Mouse (Mus musculus) kidney, postnatal 10 days (tissue): ENCODE results near the gene Ppa2.

ENCODE experiments used
- DNase-seq: peaks from one replicate; pipeline ENCODE4 v3.0.0; 2021; ENCODE audit warnings: mixed read lengths

Gene Ppa2

GRCm38 (mm10) chr3:133331184-133331866 is 21.4 kb downstream of the Ppa2 start:
- no peak for DNase-seq

GRCm38 (mm10) chr3:133332280-133332679 is 22.4 kb downstream of the Ppa2 start:
- DNase-seq, result no peak

GRCm38 (mm10) chr3:133333267-133334170 is 23.6 kb downstream of the Ppa2 start:
- DNase-seq, result no peak

- no peak for DNase-seq
Observed at GRCm38 (mm10) chr3:133334691-133335090, 24.8 kb downstream of the Ppa2 start.

DNA sequence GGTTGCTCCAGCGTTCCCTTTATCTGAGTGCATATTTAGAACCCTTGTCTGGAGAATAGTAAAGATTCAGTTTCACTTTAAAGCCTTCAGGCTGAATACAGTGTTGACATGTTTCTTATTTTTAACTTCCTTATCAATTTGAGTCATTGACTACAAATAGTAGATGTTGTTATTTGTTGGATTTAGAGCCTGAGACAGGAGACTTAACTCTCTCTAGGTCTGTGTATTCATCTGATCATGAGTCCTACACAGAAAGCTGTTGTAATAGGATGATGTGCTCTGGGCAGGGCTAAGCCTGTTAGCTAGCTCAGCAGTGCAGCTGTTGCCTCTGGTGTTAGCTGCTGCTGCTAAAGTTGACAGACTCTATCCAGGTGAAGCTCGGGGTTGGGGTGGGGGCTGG is 25.3 kb downstream of the Ppa2 start:
- no peak for DNase-seq

GRCm38 (mm10) chr3:133336400-133336799 is 26.5 kb downstream of the Ppa2 start:
- DNase-seq, result no peak

GRCm38 (mm10) chr3:133338851-133339356 is 29.0 kb downstream of the Ppa2 start:
- DNase-seq, result no peak

DNA sequence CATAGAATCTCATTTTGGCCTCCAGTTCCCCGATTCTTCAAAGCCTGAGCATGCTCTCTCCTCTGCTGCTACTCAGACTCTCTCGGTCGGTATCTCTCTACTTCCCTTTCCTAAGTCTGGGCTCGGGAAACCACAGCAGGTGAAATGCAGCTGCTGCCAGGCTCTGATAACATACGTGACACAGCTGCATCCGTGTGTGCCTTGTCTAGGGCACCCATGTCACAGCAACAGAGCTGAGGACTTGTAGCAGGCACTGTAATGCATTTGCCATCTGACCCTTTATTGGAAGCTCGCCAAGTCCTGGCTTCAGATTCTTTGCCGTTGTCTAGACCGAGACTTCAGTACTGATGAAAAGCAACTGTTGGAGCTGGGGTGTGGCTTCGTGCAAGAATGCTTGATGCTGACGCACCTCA is 29.5 kb downstream of the Ppa2 start:
- peak; percentile 70 for DNase-seq

DNA sequence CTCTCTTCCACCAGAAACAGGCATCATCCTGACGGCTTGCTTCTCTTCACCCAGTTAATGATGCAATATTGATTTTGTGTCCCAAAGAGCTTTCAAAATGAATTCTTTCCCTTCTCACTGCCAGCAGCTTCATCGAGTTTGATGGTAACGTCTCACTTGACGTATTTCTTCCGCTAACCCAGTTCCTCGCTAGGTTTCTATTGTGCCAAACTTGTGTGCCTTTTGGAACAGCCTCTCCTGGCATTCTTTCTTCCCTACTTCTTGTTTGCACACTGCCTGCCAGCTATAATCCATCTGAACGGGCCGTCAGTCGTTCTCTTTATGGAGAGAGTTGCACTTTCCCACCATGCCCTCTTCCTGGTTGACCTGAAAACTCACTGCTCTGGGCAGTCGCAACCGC is 31.2 kb downstream of the Ppa2 start:
- no peak for DNase-seq

DNA sequence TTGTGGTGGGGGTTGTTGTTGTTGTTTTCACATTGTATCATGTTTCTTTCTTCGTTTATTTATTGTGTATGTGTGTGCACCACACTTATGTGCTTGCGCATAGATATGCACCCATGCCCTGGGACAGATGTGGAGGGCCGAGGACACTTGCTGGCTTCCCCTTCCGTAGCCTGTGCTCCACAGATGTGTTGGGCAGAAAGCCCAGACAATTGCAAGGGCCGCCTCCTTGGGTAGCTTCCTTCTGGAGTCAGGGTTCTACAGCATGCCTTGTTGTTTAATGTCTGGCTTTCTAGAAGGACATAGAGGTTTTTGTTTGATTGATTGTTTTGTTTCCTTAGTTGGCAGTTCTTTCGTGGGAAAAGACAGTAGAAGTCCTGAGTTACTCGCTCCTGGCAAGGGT is 37.6 kb downstream of the Ppa2 start:
- DNase-seq, result peak; percentile 43

- no peak for DNase-seq
Observed at GRCm38 (mm10) chr3:133348847-133349246, 38.9 kb downstream of the Ppa2 start.

GRCm38 (mm10) chr3:133357426-133357974 is 47.6 kb downstream of the Ppa2 start:
- DNase-seq, result no peak

- DNase-seq, result no peak
Observed at GRCm38 (mm10) chr3:133357977-133358376, 48.1 kb downstream of the Ppa2 start.

DNA sequence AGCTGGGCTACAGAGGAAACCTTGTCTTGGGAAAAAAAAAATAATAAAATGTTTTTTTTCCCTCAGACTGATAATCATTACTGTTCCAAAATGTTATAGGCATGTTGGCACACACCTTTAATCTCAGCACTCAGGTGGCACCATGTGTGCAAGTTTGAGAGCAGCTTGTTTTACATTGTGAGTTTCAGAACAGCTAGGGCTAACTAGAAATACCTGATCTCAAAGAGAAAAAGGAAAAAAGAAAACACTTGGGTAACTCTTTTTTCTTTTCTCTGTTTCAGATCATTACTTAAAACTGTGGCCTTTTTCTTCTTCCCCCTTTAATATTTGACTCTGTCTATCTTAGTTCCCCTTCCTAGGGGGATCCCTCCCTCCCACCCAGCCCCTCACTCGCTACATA is 51.5 kb downstream of the Ppa2 start:
- DNase-seq, result no peak

GRCm38 (mm10) chr3:133364138-133364537 is 54.2 kb downstream of the Ppa2 start:
- no peak for DNase-seq

GRCm38 (mm10) chr3:133366096-133366495 is 56.2 kb downstream of the Ppa2 start:
- DNase-seq, result no peak

DNA sequence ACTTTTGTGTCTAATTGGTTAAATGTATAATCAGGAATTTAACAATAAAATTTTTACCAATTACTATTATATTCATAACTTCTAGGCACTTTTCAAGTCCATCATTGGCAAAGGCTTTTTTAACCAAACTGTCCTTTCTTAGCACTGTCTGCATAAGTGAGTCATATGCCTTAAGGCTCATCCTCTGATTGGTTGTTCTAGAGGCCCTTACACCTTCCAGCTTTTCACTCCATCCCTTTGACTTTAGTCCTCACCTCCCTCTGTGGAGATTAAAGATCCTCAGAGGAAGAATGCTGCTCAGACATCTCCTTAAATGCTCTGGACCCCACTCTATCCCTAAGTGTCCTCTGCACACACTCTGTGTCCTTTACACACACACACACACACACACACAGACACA is 68.3 kb downstream of the Ppa2 start:
- DNase-seq, result no peak

GRCm38 (mm10) chr3:133379997-133380396 is 70.1 kb downstream of the Ppa2 start:
- DNase-seq, result no peak

DNA sequence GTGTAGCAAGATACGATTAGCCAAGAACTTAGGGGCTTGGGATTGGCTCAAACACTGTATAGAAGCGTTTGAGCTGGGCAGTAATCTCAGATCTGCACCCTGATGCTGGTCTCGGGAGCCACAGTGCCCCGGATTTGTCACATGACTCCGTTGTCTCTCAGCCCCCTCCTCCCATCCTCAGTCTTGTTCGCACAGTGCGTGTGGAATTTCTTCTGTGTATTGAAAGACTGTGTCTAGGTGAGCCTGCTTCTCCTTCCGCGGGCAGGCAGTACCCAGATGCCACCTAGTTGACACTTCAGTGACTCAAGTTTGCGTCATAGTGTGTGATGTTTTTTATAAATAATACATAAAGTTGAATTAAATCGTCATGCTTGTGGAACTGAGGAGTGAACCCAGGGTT is 71.6 kb downstream of the Ppa2 start:
- DNase-seq, result no peak

DNA sequence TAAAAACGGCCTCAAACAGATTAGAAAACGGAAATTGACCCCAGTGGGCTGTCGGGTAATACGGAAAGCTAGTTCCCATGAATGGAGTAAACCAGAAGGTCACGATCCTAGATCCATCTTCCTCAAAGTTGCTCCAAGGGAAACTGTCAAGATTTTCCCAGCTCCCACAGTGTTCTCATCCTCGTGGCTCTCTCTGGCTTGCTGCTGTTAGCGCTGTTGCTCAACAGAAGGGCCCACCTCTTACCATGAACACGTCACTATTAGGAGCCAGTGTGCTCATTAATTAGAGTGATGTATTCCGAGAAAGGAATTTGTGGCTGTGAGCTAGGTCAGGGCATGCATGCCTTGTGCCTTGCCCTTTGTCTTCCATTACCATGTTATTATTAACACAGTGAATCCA is 72.2 kb downstream of the Ppa2 start:
- no peak for DNase-seq

DNA sequence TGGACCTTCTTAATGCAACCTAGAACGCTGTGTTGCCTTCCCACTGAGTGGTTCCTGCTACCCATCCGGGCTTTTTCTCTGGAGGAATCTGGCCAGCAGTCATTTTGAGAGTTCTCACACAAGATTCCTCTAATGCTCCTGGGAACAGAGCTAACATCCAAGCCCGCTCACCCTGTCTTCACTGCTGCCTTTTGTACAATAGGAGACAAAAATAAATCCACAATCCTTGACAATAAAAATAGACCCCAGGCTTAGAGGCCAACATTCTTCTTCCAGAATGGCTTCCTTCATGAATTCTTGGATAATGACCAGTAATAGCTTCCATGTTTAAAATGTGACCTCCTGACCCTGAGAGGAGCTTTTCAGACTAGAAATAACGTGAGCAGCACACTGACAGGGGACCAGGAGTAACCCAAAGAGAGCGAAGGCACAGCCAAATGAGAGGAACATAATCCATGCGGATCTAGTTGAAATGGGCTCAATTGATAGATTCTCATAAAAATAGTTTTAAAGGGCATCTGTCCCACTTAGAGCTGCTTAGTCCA is 74.3 kb downstream of the Ppa2 start:
- peak; percentile 26 for DNase-seq

- no peak for DNase-seq
Observed at GRCm38 (mm10) chr3:133387283-133387682, 77.4 kb downstream of the Ppa2 start.

GRCm38 (mm10) chr3:133389803-133390387 is 80.0 kb downstream of the Ppa2 start:
- DNase-seq, result no peak
